Mouse (Mus musculus): ENCODE measurements around the gene Stag3.

GRCm38 (mm10) chr5:138279585-138280424 lies at the start of gene Stag3, which contains the start of the genes Gm43720 and Gpc2:
- no peak for TF ChIP-seq POLR2A (IDR thresholded peaks at IDR 0.05; ENCODE audit: low read depth, low read length)
- no peak for TF ChIP-seq CTCF (IDR thresholded peaks at IDR 0.05; ENCODE audit: extremely low read depth, insufficient read depth, insufficient read length, insufficient replicate concordance)
